Mouse (Mus musculus): ENCODE measurements around the gene Gramd4. TPM values are rescaled to one million over a fixed set of nuclear protein-coding genes. Genes with fewer than 3 reads are reported as not detected.
A peak's percentile ranks its signal among the peaks of the same experiment; 100 is the strongest.
"Not testable (repeated sequence)": the region's sequence is repeated elsewhere in the genome, so short reads cannot be mapped to it uniquely, and the experiment has no call there.

Gene Gramd4
- polyA plus RNA-seq, 1 experiment from 2014 or later, result 9.7 TPM

- no peaks in the 10 kb centered on the region for H3K9me3 ChIP-seq (ENCODE audit: control insufficient read depth, low read length)
- H3K36me3 ChIP-seq (ENCODE audit: control insufficient read depth, insufficient read depth, low read length), result no peaks in the 10 kb centered on the region
- 53% methylated on average over 12 of the region's 12 CpGs for WGBS
- H3K27me3 ChIP-seq (ENCODE audit: control insufficient read depth, insufficient read depth, low read length), result no peaks in the 10 kb centered on the region
- no peak overlapping the region for H3K9ac ChIP-seq (ENCODE audit: low read depth, low read length)
- no peak; the same call in 1 of the 2 replicates for ATAC-seq (ENCODE audit: low FRiP score, low TSS enrichment)
- no peak overlapping the region for H3K4me2 ChIP-seq (replicated peaks; ENCODE audit: low read depth, low read length)
- H3K27ac ChIP-seq (ENCODE audit: low read depth, low read length), result no peak overlapping the region
- H3K4me3 ChIP-seq (ENCODE audit: low read length), result no peak overlapping the region
- H3K4me1 ChIP-seq (ENCODE audit: control insufficient read depth, insufficient read depth, low read length), result peaks cover 27% of the 10 kb centered on the region
Measured at GRCm38 (mm10) chr15:86171316-86171715, 113.8 kb downstream of the Gramd4 start.

DNA sequence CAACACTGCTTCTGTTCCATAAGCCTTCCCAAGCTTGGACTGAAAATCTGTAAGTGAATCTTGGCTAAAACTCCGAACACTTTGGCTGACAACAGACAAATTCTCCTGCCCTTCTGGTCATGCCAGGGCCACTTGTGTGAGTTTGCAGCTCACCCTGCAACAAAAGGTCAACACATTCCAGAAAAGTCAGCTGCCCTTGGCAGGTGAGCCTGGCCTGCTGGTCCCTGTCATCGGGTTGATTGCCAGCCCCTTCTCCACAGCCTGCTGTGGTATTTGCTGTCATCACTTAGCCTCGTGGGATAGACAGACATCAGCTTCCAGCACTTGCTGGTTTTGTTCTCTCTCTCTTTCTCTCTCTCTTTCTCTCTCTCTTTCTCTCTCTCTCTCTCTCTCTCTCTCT, 114.6 kb downstream of the Gramd4 start:
- Histone ChIP-seq H3K4me2 (replicated peaks; ENCODE audit: low read depth, low read length) (no peak overlapping the region), H3K4me1 (ENCODE audit: control insufficient read depth, insufficient read depth, low read length) (peaks cover 27% of the 10 kb centered on the region), H3K27me3 (ENCODE audit: control insufficient read depth, insufficient read depth, low read length) (no peaks in the 10 kb centered on the region), H3K4me3 (ENCODE audit: low read length) (no peak overlapping the region), H3K36me3 (ENCODE audit: control insufficient read depth, insufficient read depth, low read length) (no peaks in the 10 kb centered on the region), H3K27ac (ENCODE audit: low read depth, low read length) (no peak overlapping the region), H3K9ac (ENCODE audit: low read depth, low read length) (no peak overlapping the region), H3K9me3 (ENCODE audit: control insufficient read depth, low read length) (no peaks in the 10 kb centered on the region)
- WGBS, result 52% methylated on average over 3 of the region's 3 CpGs
- no peak for ATAC-seq (ENCODE audit: low FRiP score, low TSS enrichment)

DNA sequence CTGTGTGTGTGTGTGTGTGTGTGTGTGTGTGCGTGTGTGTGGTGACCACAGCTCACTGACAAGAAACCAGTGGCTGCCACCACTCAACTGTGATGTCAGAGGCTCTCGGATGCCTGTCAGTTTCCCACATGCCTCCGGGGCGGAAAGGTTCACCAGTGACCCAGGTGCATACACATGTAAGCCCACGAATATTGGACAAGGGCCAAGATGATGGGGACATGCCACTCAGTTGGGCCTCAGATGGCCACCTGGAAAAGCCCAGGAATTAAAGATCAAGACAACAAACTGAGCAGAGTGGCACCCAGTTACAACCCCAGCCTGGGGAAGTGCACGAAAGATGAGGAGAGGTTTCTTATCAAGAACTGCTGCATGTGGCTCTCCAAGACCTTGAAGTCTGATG, 115.0 kb downstream of the Gramd4 start:
- Histone ChIP-seq H3K4me1 (ENCODE audit: control insufficient read depth, insufficient read depth, low read length) (peaks cover 27% of the 10 kb centered on the region), H3K9me3 (ENCODE audit: control insufficient read depth, low read length) (no peaks in the 10 kb centered on the region), H3K36me3 (ENCODE audit: control insufficient read depth, insufficient read depth, low read length) (no peaks in the 10 kb centered on the region), H3K4me3 (ENCODE audit: low read length) (no peak overlapping the region), H3K4me2 (replicated peaks; ENCODE audit: low read depth, low read length) (no peak overlapping the region), H3K27ac (ENCODE audit: low read depth, low read length) (no peak overlapping the region), H3K9ac (ENCODE audit: low read depth, low read length) (no peak overlapping the region), H3K27me3 (ENCODE audit: control insufficient read depth, insufficient read depth, low read length) (no peaks in the 10 kb centered on the region)
- 71% methylated on average over 6 of the region's 6 CpGs for WGBS
- ATAC-seq (ENCODE audit: low FRiP score, low TSS enrichment), result no peak

DNA sequence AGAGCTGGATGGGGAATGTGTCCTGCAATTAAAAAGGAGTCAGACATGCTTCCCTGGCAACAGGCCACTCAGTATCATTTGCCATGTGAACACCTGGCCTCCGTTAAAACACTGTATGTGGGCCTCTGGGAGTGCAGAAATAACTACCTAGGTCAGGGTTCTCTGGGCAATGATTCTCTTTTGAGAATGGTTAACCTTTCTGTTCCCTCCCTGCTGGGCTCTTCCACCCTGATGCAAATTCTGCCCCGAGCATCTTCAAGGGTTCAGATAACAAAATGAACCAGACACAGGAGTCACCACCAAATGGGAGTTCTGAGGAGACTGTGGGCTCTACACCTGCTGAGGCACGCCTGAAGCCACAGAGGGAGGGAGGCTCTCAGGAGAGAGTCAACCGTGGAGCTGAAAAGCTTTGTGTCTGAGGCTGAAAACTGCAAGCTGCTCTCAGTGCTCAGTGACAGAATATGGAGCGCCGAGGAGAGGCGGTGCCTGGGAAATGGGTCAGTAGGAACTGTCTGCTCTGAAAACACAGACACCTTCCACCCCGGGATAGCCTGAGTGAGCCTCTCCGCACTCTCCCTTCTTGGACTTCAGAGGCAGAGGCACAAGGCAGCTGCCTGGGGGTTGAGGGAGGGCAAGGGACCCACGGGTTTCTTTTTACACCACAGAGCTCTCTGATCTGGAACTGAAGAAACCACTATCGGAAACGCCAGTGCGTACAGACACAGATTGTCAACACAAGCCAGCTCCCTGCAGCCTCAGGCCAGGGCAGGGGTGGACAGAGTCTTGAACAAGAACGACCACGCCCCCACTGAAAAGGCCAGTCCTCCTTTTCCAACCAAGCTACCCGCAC, 115.9 kb downstream of the Gramd4 start:
- no peaks in the 10 kb centered on the region for H3K27me3 ChIP-seq (ENCODE audit: control insufficient read depth, insufficient read depth, low read length)
- no peak overlapping the region; the same call in 1 of the 2 replicates for H3K27ac ChIP-seq (ENCODE audit: low read depth, low read length)
- no peaks in the 10 kb centered on the region for H3K9me3 ChIP-seq (ENCODE audit: control insufficient read depth, low read length)
- WGBS, result 27% methylated on average over 16 of the region's 16 CpGs
- H3K4me2 ChIP-seq (replicated peaks; ENCODE audit: low read depth, low read length), result no peak overlapping the region
- no peak overlapping the region for H3K9ac ChIP-seq (ENCODE audit: low read depth, low read length)
- H3K4me1 ChIP-seq (ENCODE audit: control insufficient read depth, insufficient read depth, low read length), result peaks cover 27% of the 10 kb centered on the region
- H3K4me3 ChIP-seq (ENCODE audit: low read length), result no peak overlapping the region
- H3K36me3 ChIP-seq (ENCODE audit: control insufficient read depth, insufficient read depth, low read length), result no peaks in the 10 kb centered on the region
- ATAC-seq (ENCODE audit: low FRiP score, low TSS enrichment), result peak; percentile 25; the same call in 1 of the 2 replicates

DNA sequence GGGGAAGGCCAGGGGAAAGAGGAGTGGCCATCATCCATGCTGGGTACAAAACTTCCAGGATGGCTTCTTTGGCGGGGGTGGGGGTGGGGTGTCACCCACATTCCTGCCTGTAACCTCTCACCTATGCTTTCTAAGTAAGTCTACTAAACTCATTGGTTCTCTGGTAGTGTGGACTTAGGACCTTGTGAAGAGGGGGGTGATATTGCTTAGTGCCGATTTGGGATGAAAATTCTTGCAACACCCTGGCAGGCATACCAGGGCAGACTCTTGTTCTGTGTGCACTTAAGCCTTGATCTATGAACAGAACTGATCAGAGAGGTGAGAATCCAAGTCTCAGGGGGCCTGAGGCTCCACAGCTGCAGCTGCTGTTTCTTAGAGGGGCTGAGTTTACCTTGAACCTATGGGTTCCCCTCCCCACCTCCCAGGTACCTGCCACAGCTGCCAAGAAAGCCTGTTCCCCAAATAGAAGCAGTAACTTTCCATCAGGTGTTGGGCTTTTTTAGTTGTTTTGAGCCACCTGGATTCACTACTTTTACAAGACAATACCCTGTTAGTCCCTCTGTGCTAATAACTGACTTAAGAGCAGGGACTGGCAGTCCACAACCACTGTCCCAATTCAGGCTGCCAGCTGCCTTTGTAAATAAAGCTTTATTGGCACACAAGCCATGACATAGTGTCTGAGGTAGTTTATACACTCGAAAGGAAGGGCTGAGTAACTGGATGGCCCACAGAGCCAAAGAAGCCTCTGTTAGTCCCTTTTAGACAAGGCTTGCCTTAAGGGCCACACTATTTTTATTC, 118.0 kb downstream of the Gramd4 start:
- H3K36me3 ChIP-seq (ENCODE audit: control insufficient read depth, insufficient read depth, low read length), result no peaks in the 10 kb centered on the region
- no peak overlapping the region for H3K9ac ChIP-seq (ENCODE audit: low read depth, low read length)
- no peak for ATAC-seq (ENCODE audit: low FRiP score, low TSS enrichment)
- WGBS, result 77% methylated on average over 3 of the region's 3 CpGs
- H3K27ac ChIP-seq (ENCODE audit: low read depth, low read length), result no peak overlapping the region
- H3K9me3 ChIP-seq (ENCODE audit: control insufficient read depth, low read length), result no peaks in the 10 kb centered on the region
- no peak overlapping the region for H3K4me2 ChIP-seq (replicated peaks; ENCODE audit: low read depth, low read length)
- no peak overlapping the region for H3K4me3 ChIP-seq (ENCODE audit: low read length)
- peaks cover 18% of the 10 kb centered on the region for H3K4me1 ChIP-seq (ENCODE audit: control insufficient read depth, insufficient read depth, low read length)
- no peaks in the 10 kb centered on the region for H3K27me3 ChIP-seq (ENCODE audit: control insufficient read depth, insufficient read depth, low read length)

GRCm38 (mm10) chr15:86176166-86176565, 118.7 kb downstream of the Gramd4 start:
- Histone ChIP-seq H3K27ac (ENCODE audit: low read depth, low read length) (no peak overlapping the region), H3K4me1 (ENCODE audit: control insufficient read depth, insufficient read depth, low read length) (peaks cover 18% of the 10 kb centered on the region)

GRCm38 (mm10) chr15:86176771-86177702, 119.5 kb downstream of the Gramd4 start:
- no peaks in the 10 kb centered on the region for H3K9me3 ChIP-seq (ENCODE audit: control insufficient read depth, low read length)
- H3K4me3 ChIP-seq (ENCODE audit: low read length), result no peak overlapping the region
- 73% methylated on average over 21 of the region's 22 CpGs for WGBS
- no peaks in the 10 kb centered on the region for H3K27me3 ChIP-seq (ENCODE audit: control insufficient read depth, insufficient read depth, low read length)
- no peak overlapping the region for H3K4me2 ChIP-seq (replicated peaks; ENCODE audit: low read depth, low read length)
- H3K27ac ChIP-seq (ENCODE audit: low read depth, low read length), result no peak overlapping the region
- no peaks in the 10 kb centered on the region for H3K36me3 ChIP-seq (ENCODE audit: control insufficient read depth, insufficient read depth, low read length)
- H3K9ac ChIP-seq (ENCODE audit: low read depth, low read length), result no peak overlapping the region
- peaks cover 23% of the 10 kb centered on the region for H3K4me1 ChIP-seq (ENCODE audit: control insufficient read depth, insufficient read depth, low read length)
- no peak for ATAC-seq (ENCODE audit: low FRiP score, low TSS enrichment)

More at GRCm38 (mm10) chr15:86176166-86176565, 118.7 kb downstream of the Gramd4 start:
- 64% methylated on average over 10 of the region's 10 CpGs for WGBS
- Histone ChIP-seq H3K4me2 (replicated peaks; ENCODE audit: low read depth, low read length) (no peak overlapping the region), H3K27me3 (ENCODE audit: control insufficient read depth, insufficient read depth, low read length) (no peaks in the 10 kb centered on the region), H3K9me3 (ENCODE audit: control insufficient read depth, low read length) (no peaks in the 10 kb centered on the region), H3K36me3 (ENCODE audit: control insufficient read depth, insufficient read depth, low read length) (no peaks in the 10 kb centered on the region), H3K9ac (ENCODE audit: low read depth, low read length) (no peak overlapping the region), H3K4me3 (ENCODE audit: low read length) (no peak overlapping the region)
- no peak for ATAC-seq (ENCODE audit: low FRiP score, low TSS enrichment)

- H3K4me1 ChIP-seq (ENCODE audit: control insufficient read depth, insufficient read depth, low read length), result peaks cover 28% of the 10 kb centered on the region
- not testable (repeated sequence) for H3K4me3 ChIP-seq (ENCODE audit: low read length); H3K4me2 ChIP-seq (replicated peaks; ENCODE audit: low read depth, low read length); H3K9ac ChIP-seq (ENCODE audit: low read depth, low read length); H3K27me3 ChIP-seq (ENCODE audit: control insufficient read depth, insufficient read depth, low read length); ATAC-seq (ENCODE audit: low FRiP score, low TSS enrichment); H3K27ac ChIP-seq (ENCODE audit: low read depth, low read length); H3K36me3 ChIP-seq (ENCODE audit: control insufficient read depth, insufficient read depth, low read length); H3K9me3 ChIP-seq (ENCODE audit: control insufficient read depth, low read length)
- 66% methylated on average over 2 of the region's 2 CpGs for WGBS
Measured at GRCm38 (mm10) chr15:86177703-86178251, 120.3 kb downstream of the Gramd4 start.

Measured in kidney, embryonic 14.5 days (tissue).